Comparison of ENCODE assay signal across 9 mouse cellular contexts in genomic region chr9:21245113-21245487, GRCm38 (mm10). TPM values are rescaled to one million over a fixed set of nuclear protein-coding genes. Genes with fewer than 3 reads are reported as not detected.
DNase-seq lines count a peak whose midpoint lies in the region; ATAC-seq and TF ChIP-seq lines count a peak whose summit lies in the region.
"Had no signal": no experiment of that assay in that cellular context is flagged by ENCODE, and none has a peak within 500 bp of the region (broad histone marks: within the 10 kb centered on the region; RNA-seq: fewer than 3 reads in every experiment).

No protein-coding gene starts in this region.

- peaks cover 16% of the 10 kb centered on the region for H3K4me1 ChIP-seq in neural tube, embryonic 11.5 days (ENCODE audit: control insufficient read depth, insufficient read depth, low read length)
- peaks cover 0 to 4% of the 10 kb centered on the region in 2 experiments; a peak in 1 of 4 replicates for H3K4me1 ChIP-seq in liver, embryonic 14.5 days (replicated peaks; ENCODE audit: control insufficient read depth in 2 of 2, insufficient read depth in 2 of 2, low read length in 1 of 2)

- WGBS in neural tube, embryonic 11.5 days: 2% methylated on average over 16 of the region's 16 CpGs
- WGBS in liver, embryonic 14.5 days (ENCODE audit: insufficient replicate concordance): 4% methylated on average over 16 of the region's 16 CpGs

- TF ChIP-seq CTCF in liver, embryonic 14.5 days (IDR thresholded peaks at IDR 0.05; ENCODE audit: low read depth): no peak

- H3K4me2 ChIP-seq in neural tube, embryonic 11.5 days (ENCODE audit: low read depth): peak overlapping the region; percentile 73
- peak overlapping the region; percentile 41 for H3K4me2 ChIP-seq in liver, embryonic 14.5 days (ENCODE audit: low read depth)

- no peak overlapping the region for H3K27ac ChIP-seq in neural tube, embryonic 11.5 days (ENCODE audit: low read depth, low read length)
- no peak overlapping the region for H3K27ac ChIP-seq in liver, embryonic 14.5 days

- peak; percentile 56 for DNase-seq in cerebellum, adult 9-10 months
- no peak for DNase-seq in cerebellum, postnatal 25 days
- DNase-seq in neural tube, embryonic 11.5 days (ENCODE audit: low spot score): no peak
- DNase-seq in neural tube, embryonic 10.5 days (ENCODE audit: extremely low spot score, low spot score): no peak
- DNase-seq in liver, embryonic 14.5 days (ENCODE audit: low read depth in 3 of 3, low spot score in 3 of 3): no peak
- no peak for DNase-seq in ovary, postnatal 14 days (ENCODE audit: low spot score)
- no peak for DNase-seq in thymus, adult 18-20 months
- no peak for DNase-seq in adrenal gland, postnatal 36 days
- DNase-seq: gastrocnemius, postnatal 25 days had no signal

- no peak for TF ChIP-seq EP300 in liver, embryonic 14.5 days (IDR thresholded peaks at IDR 0.05; ENCODE audit: low read depth)

- no peaks in the 10 kb centered on the region for H3K36me3 ChIP-seq in neural tube, embryonic 11.5 days (ENCODE audit: control insufficient read depth, insufficient read depth, low read length)
- no peaks in the 10 kb centered on the region for H3K36me3 ChIP-seq in liver, embryonic 14.5 days (replicated peaks; ENCODE audit: control insufficient read depth, insufficient read depth, low read depth)

- no peak for ATAC-seq in neural tube, embryonic 11.5 days (ENCODE audit: insufficient read depth, low FRiP score, low TSS enrichment)
- ATAC-seq in liver, embryonic 14.5 days (ENCODE audit: insufficient read depth): no peak

- H3K9ac ChIP-seq in neural tube, embryonic 11.5 days (ENCODE audit: low read length): peak overlapping the region; percentile 47
- H3K9ac ChIP-seq in liver, embryonic 14.5 days (replicated peaks): no peak overlapping the region

- H3K27me3 ChIP-seq in neural tube, embryonic 11.5 days (ENCODE audit: control insufficient read depth, insufficient read depth, low read length): peaks cover 68% of the 10 kb centered on the region
- H3K27me3 ChIP-seq in liver, embryonic 14.5 days (ENCODE audit: control insufficient read depth, insufficient read depth, low read length): peaks cover 81% of the 10 kb centered on the region

- peak overlapping the region; percentile 39 for H3K4me3 ChIP-seq in neural tube, embryonic 11.5 days (ENCODE audit: low read depth, low read length)
- H3K4me3 ChIP-seq in liver, embryonic 14.5 days (ENCODE audit: insufficient read depth in 1 of 2, low read depth in 2 of 2, low read length in 2 of 2): peak overlapping the region in 1 of 2 experiments; percentile 18; a peak in 2 of 4 replicates

- H3K9me3 ChIP-seq in neural tube, embryonic 11.5 days (ENCODE audit: control insufficient read depth, low read length): no peaks in the 10 kb centered on the region
- H3K9me3 ChIP-seq in liver, embryonic 14.5 days (ENCODE audit: control insufficient read depth, low read length): peaks cover 2% of the 10 kb centered on the region; the same call in 1 of the 2 replicates

RNA-seq across cellular contexts. Expression of gene S1pr5, which starts 3.1 kb away (rescaled TPM):
- polyA plus RNA-seq in neural tube, embryonic 11.5 days (2014; fragmentation: Nextera tagmentation; extraction: Ambion mirVana): 0.73 and 1.7 TPM in 2 replicates
- 0.06 TPM in 2 replicates for polyA plus RNA-seq in liver, embryonic 14.5 days (2012; rRNA removed)
- 0.09 and 0.10 TPM in 2 replicates for polyA plus RNA-seq in liver, embryonic 14.5 days (2014; fragmentation: Nextera tagmentation; extraction: Ambion mirVana)
- total RNA-seq in adrenal gland, postnatal 36 days (2021): under 1 TPM in 1 of 2 experiments, not detected in 1; 0.99 TPM

RNA-seq across cellular contexts. Expression of gene Keap1, which starts 5.9 kb away (rescaled TPM):
- 32.3 and 34.1 TPM in 2 replicates for polyA plus RNA-seq in neural tube, embryonic 11.5 days (2014; fragmentation: Nextera tagmentation; extraction: Ambion mirVana)
- 15.1 and 15.8 TPM in 2 replicates for polyA plus RNA-seq in liver, embryonic 14.5 days (2012; rRNA removed)
- 15.6 and 16.4 TPM in 2 replicates for polyA plus RNA-seq in liver, embryonic 14.5 days (2014; fragmentation: Nextera tagmentation; extraction: Ambion mirVana)
- total RNA-seq in adrenal gland, postnatal 36 days (2021): 10 to 100 TPM; 45.8 to 46.0 TPM

RNA-seq across cellular contexts. Expression of gene Atg4d, which starts 20.0 kb away (rescaled TPM):
- polyA plus RNA-seq in neural tube, embryonic 11.5 days (2014; fragmentation: Nextera tagmentation; extraction: Ambion mirVana): 47.2 and 55.1 TPM in 2 replicates
- 21.5 and 38.9 TPM in 2 replicates for polyA plus RNA-seq in liver, embryonic 14.5 days (2012; rRNA removed)
- polyA plus RNA-seq in liver, embryonic 14.5 days (2014; fragmentation: Nextera tagmentation; extraction: Ambion mirVana): 69.3 and 78.1 TPM in 2 replicates
- 10 to 100 TPM; 39.1 to 39.5 TPM for total RNA-seq in adrenal gland, postnatal 36 days (2021)

RNA-seq across cellular contexts. Expression of gene Kri1, which starts 42.7 kb away (rescaled TPM):
- 15.0 and 15.5 TPM in 2 replicates for polyA plus RNA-seq in neural tube, embryonic 11.5 days (2014; fragmentation: Nextera tagmentation; extraction: Ambion mirVana)
- 14.4 and 21.9 TPM in 2 replicates for polyA plus RNA-seq in liver, embryonic 14.5 days (2012; rRNA removed)
- 3.9 and 5.0 TPM in 2 replicates for polyA plus RNA-seq in liver, embryonic 14.5 days (2014; fragmentation: Nextera tagmentation; extraction: Ambion mirVana)
- 10 to 100 TPM; 24.8 to 32.2 TPM for total RNA-seq in adrenal gland, postnatal 36 days (2021)

RNA-seq across cellular contexts. Expression of gene Cdkn2d, which starts 46.1 kb away (rescaled TPM):
- 79.4 and 87.1 TPM in 2 replicates for polyA plus RNA-seq in neural tube, embryonic 11.5 days (2014; fragmentation: Nextera tagmentation; extraction: Ambion mirVana)
- polyA plus RNA-seq in liver, embryonic 14.5 days (2012; rRNA removed): 70.5 and 74.4 TPM in 2 replicates
- polyA plus RNA-seq in liver, embryonic 14.5 days (2014; fragmentation: Nextera tagmentation; extraction: Ambion mirVana): 116 and 119 TPM in 2 replicates
- total RNA-seq in adrenal gland, postnatal 36 days (2021): 10 to 100 TPM; 14.2 to 16.0 TPM
